23 mouse cellular contexts compared by ENCODE assay signal in the genomic region with DNA sequence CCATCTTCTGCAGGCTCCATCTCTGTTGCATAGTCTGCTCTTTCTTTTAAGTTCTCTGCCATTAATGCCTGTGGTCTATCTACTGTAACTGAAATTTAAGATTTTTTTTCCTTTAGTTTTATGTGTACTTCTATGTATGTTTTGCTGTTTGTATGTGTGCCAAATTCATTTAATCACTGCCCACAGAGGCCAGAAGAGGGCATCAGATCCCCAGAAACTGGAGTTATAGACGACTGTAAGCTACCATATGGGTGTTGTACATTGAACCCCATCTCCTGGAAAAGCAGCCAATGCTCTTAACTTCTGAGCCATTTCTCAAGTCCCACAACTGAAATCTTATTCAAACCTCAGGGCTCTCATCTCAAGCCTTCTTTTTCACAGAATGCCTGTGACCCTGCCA. TPM values are rescaled to one million over a fixed set of nuclear protein-coding genes. Genes with fewer than 3 reads are reported as not detected.
DNase-seq lines count a peak whose midpoint lies in the region; ATAC-seq and TF ChIP-seq lines count a peak whose summit lies in the region.
"Had no signal": no experiment of that assay in that cellular context is flagged by ENCODE, and none has a peak within 500 bp of the region (broad histone marks: within the 10 kb centered on the region; RNA-seq: fewer than 3 reads in every experiment).

No protein-coding gene starts in this region.

- no peak overlapping the region for H3K4me2 ChIP-seq in forebrain, postnatal 0 days (ENCODE audit: low read depth)
- H3K4me2 ChIP-seq in forebrain, embryonic 13.5 days, result no peak overlapping the region
- H3K4me2 ChIP-seq: forebrain, embryonic 15.5 days; heart, embryonic 12.5 days; liver, embryonic 13.5 days; midbrain, embryonic 12.5 days; neural tube, embryonic 12.5 days had no signal

- no peak overlapping the region for H3K4me3 ChIP-seq in forebrain, postnatal 0 days (ENCODE audit: low read depth, low read length)
- H3K4me3 ChIP-seq in forebrain, embryonic 13.5 days, result no peak overlapping the region
- no peak overlapping the region for H3K4me3 ChIP-seq in left cerebral cortex, adult 2 months
- H3K4me3 ChIP-seq: forebrain, embryonic 15.5 days; heart, embryonic 12.5 days; liver, embryonic 13.5 days; midbrain, embryonic 12.5 days; neural tube, embryonic 12.5 days had no signal

- no peak overlapping the region for H3K9ac ChIP-seq in forebrain, postnatal 0 days
- H3K9ac ChIP-seq in forebrain, embryonic 13.5 days, result no peak overlapping the region
- H3K9ac ChIP-seq: forebrain, embryonic 15.5 days; heart, embryonic 12.5 days; liver, embryonic 13.5 days; midbrain, embryonic 12.5 days; neural tube, embryonic 12.5 days had no signal

- H3K9me3 ChIP-seq in forebrain, postnatal 0 days (ENCODE audit: low read length), result no peaks in the 10 kb centered on the region
- H3K9me3 ChIP-seq in forebrain, embryonic 13.5 days (replicated peaks), result no peaks in the 10 kb centered on the region
- H3K9me3 ChIP-seq: forebrain, embryonic 15.5 days; liver, embryonic 13.5 days; midbrain, embryonic 12.5 days had no signal

- no peak for ATAC-seq in forebrain, postnatal 0 days
- ATAC-seq in forebrain, embryonic 13.5 days, result no peak
- ATAC-seq: forebrain, embryonic 15.5 days; inflammation-experienced regulatory T-cells, adult 6 months had no signal

- no peaks in the 10 kb centered on the region for H3K27me3 ChIP-seq in forebrain, postnatal 0 days (ENCODE audit: insufficient read depth, low read length)
- no peaks in the 10 kb centered on the region for H3K27me3 ChIP-seq in forebrain, embryonic 13.5 days
- H3K27me3 ChIP-seq: forebrain, embryonic 15.5 days; liver, embryonic 13.5 days; neural tube, embryonic 12.5 days had no signal

- no peak for TF ChIP-seq POLR2A in brain, embryonic 14.5 days (IDR thresholded peaks at IDR 0.05; ENCODE audit: borderline replicate concordance, extremely low read depth, insufficient read depth, insufficient read length, poor library complexity, severe bottlenecking)

- peak; percentile 33 for TF ChIP-seq CTCF in forebrain, postnatal 0 days (IDR thresholded peaks at IDR 0.05; ENCODE audit: low read depth)
- TF ChIP-seq CTCF in left cerebral cortex, adult 2 months (IDR thresholded peaks at IDR 0.05), result peak; percentile 26
- TF ChIP-seq CTCF in brain, embryonic 14.5 days (IDR thresholded peaks at IDR 0.05; ENCODE audit: borderline replicate concordance, extremely low read depth, insufficient read depth, insufficient read length), result peak; percentile 11; the same call in 1 of the 2 replicates

- H3K36me3 ChIP-seq in forebrain, postnatal 0 days (ENCODE audit: insufficient read depth), result no peaks in the 10 kb centered on the region
- no peaks in the 10 kb centered on the region for H3K36me3 ChIP-seq in forebrain, embryonic 13.5 days (ENCODE audit: poor library complexity, severe bottlenecking)
- H3K36me3 ChIP-seq: forebrain, embryonic 15.5 days; heart, embryonic 12.5 days; liver, embryonic 13.5 days; midbrain, embryonic 12.5 days; neural tube, embryonic 12.5 days had no signal

- no peak for DNase-seq in forebrain, postnatal 0 days
- no peak for DNase-seq in left cerebral cortex, adult 2 months (ENCODE audit: extremely low spot score in 1 of 2, low spot score in 2 of 2)
- no peak for DNase-seq in left cerebral cortex, adult 8-10 months (ENCODE audit: low spot score in 2 of 2)
- peak; percentile 34 for DNase-seq in 3T3-L1 (ENCODE audit: low read depth, low spot score)
- no peak for DNase-seq in brain, embryonic 14.5 days (ENCODE audit: low read depth)
- DNase-seq in frontal cortex, postnatal 10 days (ENCODE audit: low spot score in 2 of 2), result no peak
- no peak for DNase-seq in embryo, embryonic 10.5 days (ENCODE audit: low spot score)
- DNase-seq: adrenal gland, postnatal 25 days; cerebellum, adult 9-10 months; liver, embryonic 13.5 days; right cerebral cortex, postnatal 4 days; thymus, adult 2 months had no signal

- 25% methylated on average over 1 of the region's 1 CpGs for WGBS in forebrain, postnatal 0 days
- WGBS in forebrain, embryonic 13.5 days, result 17% methylated on average over 1 of the region's 1 CpGs

- intact Hi-C loops in left cerebral cortex, adult 2 months (cut with DNase I), result no loop called here

- no peak overlapping the region for H3K27ac ChIP-seq in forebrain, postnatal 0 days (ENCODE audit: low read depth, low read length)
- no peak overlapping the region for H3K27ac ChIP-seq in forebrain, embryonic 13.5 days
- H3K27ac ChIP-seq in left cerebral cortex, adult 2 months, result no peak overlapping the region
- H3K27ac ChIP-seq: forebrain, embryonic 15.5 days; liver, embryonic 13.5 days; midbrain, embryonic 12.5 days; neural tube, embryonic 12.5 days had no signal

- no peaks in the 10 kb centered on the region for H3K4me1 ChIP-seq in forebrain, postnatal 0 days (ENCODE audit: insufficient read depth)
- H3K4me1 ChIP-seq in forebrain, embryonic 13.5 days, result no peaks in the 10 kb centered on the region
- H3K4me1 ChIP-seq: forebrain, embryonic 15.5 days; heart, embryonic 12.5 days; liver, embryonic 13.5 days; midbrain, embryonic 12.5 days; neural tube, embryonic 12.5 days had no signal

RNA-seq across cellular contexts. Expression of gene Fkbp6, which starts 3.4 kb away (rescaled TPM):
- total RNA-seq in forebrain, postnatal 0 days (2014; rRNA removed), result not detected in 2 replicates
- 0.18 TPM in 1 of 2 replicates, not detected in the other for polyA plus RNA-seq in forebrain, postnatal 0 days (2015; fragmentation: Nextera tagmentation; extraction: Ambion mirVana)
- not detected in 2 replicates for polyA plus RNA-seq in forebrain, embryonic 13.5 days (2015; fragmentation: Nextera tagmentation; extraction: Ambion mirVana)
- under 1 TPM in 1 of 2 experiments, not detected in 1; 0.44 TPM for total RNA-seq in left cerebral cortex, adult 2 months (2021)
- under 1 TPM in 1 of 4 experiments, not detected in 3; 0.78 TPM for total RNA-seq in left cerebral cortex, adult 8-10 months (2022)
- polyA plus RNA-seq in brain, embryonic 14.5 days (2012; rRNA removed), result 0.06 and 0.40 TPM in 2 replicates
- total RNA-seq: gastrocnemius, adult 8-10 months; hematopoietic stem cell, adult 5-6 weeks; layer of hippocampus, postnatal 10 days had no signal
- polyA plus RNA-seq: inflammation-experienced regulatory T-cells, adult 6 months; liver, embryonic 13.5 days; midbrain, embryonic 12.5 days; neural tube, embryonic 12.5 days; thymus, adult 2 months had no signal

RNA-seq across cellular contexts. Expression of gene Trim50, which starts 6.7 kb away (rescaled TPM):
- total RNA-seq in forebrain, postnatal 0 days (2014; rRNA removed), result not detected in 2 replicates
- polyA plus RNA-seq in forebrain, postnatal 0 days (2015; fragmentation: Nextera tagmentation; extraction: Ambion mirVana), result not detected in 2 replicates
- not detected in 2 replicates for polyA plus RNA-seq in forebrain, embryonic 13.5 days (2015; fragmentation: Nextera tagmentation; extraction: Ambion mirVana)
- total RNA-seq in left cerebral cortex, adult 2 months (2021), result not detected
- not detected for total RNA-seq in left cerebral cortex, adult 8-10 months (2022)
- polyA plus RNA-seq in brain, embryonic 14.5 days (2012; rRNA removed), result not detected in 2 replicates
- total RNA-seq: adrenal gland, postnatal 25 days; gastrocnemius, adult 8-10 months; hematopoietic stem cell, adult 5-6 weeks; left cerebral cortex, postnatal 25 days had no signal
- polyA plus RNA-seq: forebrain, embryonic 15.5 days; heart, embryonic 12.5 days; inflammation-experienced regulatory T-cells, adult 6 months; kidney, embryonic 16.5 days; liver, embryonic 13.5 days; midbrain, embryonic 12.5 days; neural tube, embryonic 12.5 days; thymus, adult 2 months had no signal

RNA-seq across cellular contexts. Expression of gene Nsun5, which starts 23.3 kb away (rescaled TPM):
- 20.2 and 29.5 TPM in 2 replicates for total RNA-seq in forebrain, postnatal 0 days (2014; rRNA removed)
- polyA plus RNA-seq in forebrain, postnatal 0 days (2015; fragmentation: Nextera tagmentation; extraction: Ambion mirVana), result 19.5 and 20.4 TPM in 2 replicates
- 36.8 and 40.4 TPM in 2 replicates for polyA plus RNA-seq in forebrain, embryonic 13.5 days (2015; fragmentation: Nextera tagmentation; extraction: Ambion mirVana)
- total RNA-seq in left cerebral cortex, adult 2 months (2021), result 10 to 100 TPM; 22.2 to 22.6 TPM
- 10 to 100 TPM; 13.6 to 22.3 (median 20.3) TPM for total RNA-seq in left cerebral cortex, adult 8-10 months (2022)
- 44.4 and 62.2 TPM in 2 replicates for polyA plus RNA-seq in brain, embryonic 14.5 days (2012; rRNA removed)

RNA-seq across cellular contexts. Expression of gene Pom121, which starts 47.9 kb away (rescaled TPM):
- total RNA-seq in forebrain, postnatal 0 days (2014; rRNA removed), result 6.0 and 9.9 TPM in 2 replicates
- 6.0 and 8.1 TPM in 2 replicates for polyA plus RNA-seq in forebrain, postnatal 0 days (2015; fragmentation: Nextera tagmentation; extraction: Ambion mirVana)
- 15.3 and 16.9 TPM in 2 replicates for polyA plus RNA-seq in forebrain, embryonic 13.5 days (2015; fragmentation: Nextera tagmentation; extraction: Ambion mirVana)
- total RNA-seq in left cerebral cortex, adult 2 months (2021), result 10 to 100 TPM; 56.6 to 58.3 TPM
- 10 to 100 TPM; 40.9 to 47.1 (median 44.0) TPM for total RNA-seq in left cerebral cortex, adult 8-10 months (2022)
- 21.7 and 45.5 TPM in 2 replicates for polyA plus RNA-seq in brain, embryonic 14.5 days (2012; rRNA removed)
